Mouse (Mus musculus): ENCODE measurements around the gene Eya2. TPM values are rescaled to one million over a fixed set of nuclear protein-coding genes. Genes with fewer than 3 reads are reported as not detected.

Gene Eya2
- polyA plus RNA-seq, 1 experiment from 2014 or later = 3.5 TPM

GRCm38 (mm10) chr2:165600926-165601325, 6.1 kb downstream of the Eya2 start:
- Histone ChIP-seq H3K9ac (replicated peaks; ENCODE audit: low read depth, low read length) (no peak overlapping the region), H3K4me2 (ENCODE audit: low read length) (no peak overlapping the region), H3K27ac (ENCODE audit: low read length) (no peak overlapping the region), H3K27me3 (replicated peaks; ENCODE audit: control insufficient read depth, insufficient read depth, low read length) (peaks cover 9% of the 10 kb centered on the region), H3K4me3 (replicated peaks; ENCODE audit: low read length) (no peak overlapping the region), H3K36me3 (ENCODE audit: control insufficient read depth, insufficient read depth) (no peaks in the 10 kb centered on the region), H3K9me3 (ENCODE audit: control insufficient read depth, low read length) (no peaks in the 10 kb centered on the region), H3K4me1 (replicated peaks; ENCODE audit: control insufficient read depth, insufficient read depth, low read length) (no peaks in the 10 kb centered on the region)
- 47% methylated on average over 13 of the region's 13 CpGs for WGBS
- no peak for ATAC-seq

GRCm38 (mm10) chr2:165601605-165602004, 6.8 kb downstream of the Eya2 start:
- no peak overlapping the region for H3K9ac ChIP-seq (replicated peaks; ENCODE audit: low read depth, low read length)
- no peak for ATAC-seq
- H3K27me3 ChIP-seq (replicated peaks; ENCODE audit: control insufficient read depth, insufficient read depth, low read length) = peaks cover 5% of the 10 kb centered on the region
- no peaks in the 10 kb centered on the region for H3K9me3 ChIP-seq (ENCODE audit: control insufficient read depth, low read length)
- 53% methylated on average over 8 of the region's 8 CpGs for WGBS
- no peak overlapping the region for H3K4me2 ChIP-seq (ENCODE audit: low read length)
- no peaks in the 10 kb centered on the region for H3K36me3 ChIP-seq (ENCODE audit: control insufficient read depth, insufficient read depth)
- no peak overlapping the region for H3K4me3 ChIP-seq (replicated peaks; ENCODE audit: low read length)
- no peak overlapping the region for H3K27ac ChIP-seq (ENCODE audit: low read length)
- H3K4me1 ChIP-seq (replicated peaks; ENCODE audit: control insufficient read depth, insufficient read depth, low read length) = no peaks in the 10 kb centered on the region

GRCm38 (mm10) chr2:165603775-165604174, 8.9 kb downstream of the Eya2 start:
- Histone ChIP-seq H3K36me3 (ENCODE audit: control insufficient read depth, insufficient read depth) (no peaks in the 10 kb centered on the region), H3K9ac (replicated peaks; ENCODE audit: low read depth, low read length) (no peak overlapping the region), H3K9me3 (ENCODE audit: control insufficient read depth, low read length) (no peaks in the 10 kb centered on the region), H3K27ac (ENCODE audit: low read length) (no peak overlapping the region), H3K4me3 (replicated peaks; ENCODE audit: low read length) (no peak overlapping the region), H3K4me1 (replicated peaks; ENCODE audit: control insufficient read depth, insufficient read depth, low read length) (0 out of 2 replicates have a peak, but pooled peaks cover 3% of the 10 kb centered on the region), H3K4me2 (ENCODE audit: low read length) (no peak overlapping the region), H3K27me3 (replicated peaks; ENCODE audit: control insufficient read depth, insufficient read depth, low read length) (no peaks in the 10 kb centered on the region; the same call in 1 of the 2 replicates)
- WGBS = 31% methylated on average over 8 of the region's 8 CpGs
- ATAC-seq = no peak

- H3K27ac ChIP-seq (ENCODE audit: low read length) = no peak overlapping the region
- peaks cover under 1% of the 10 kb centered on the region; the same call in 1 of the 2 replicates for H3K9me3 ChIP-seq (ENCODE audit: control insufficient read depth, low read length)
- no peaks in the 10 kb centered on the region for H3K36me3 ChIP-seq (ENCODE audit: control insufficient read depth, insufficient read depth)
- no peak overlapping the region for H3K9ac ChIP-seq (replicated peaks; ENCODE audit: low read depth, low read length)
- no peak for ATAC-seq
- H3K4me2 ChIP-seq (ENCODE audit: low read length) = no peak overlapping the region
- H3K4me3 ChIP-seq (replicated peaks; ENCODE audit: low read length) = no peak overlapping the region
- no peaks in the 10 kb centered on the region for H3K27me3 ChIP-seq (replicated peaks; ENCODE audit: control insufficient read depth, insufficient read depth, low read length)
- H3K4me1 ChIP-seq (replicated peaks; ENCODE audit: control insufficient read depth, insufficient read depth, low read length) = 0 out of 2 replicates have a peak, but pooled peaks cover 3% of the 10 kb centered on the region
- WGBS = 89% methylated on average over 7 of the region's 7 CpGs
These were observed 16.9 kb downstream of the Eya2 start for GRCm38 (mm10) chr2:165611551-165612253.

GRCm38 (mm10) chr2:165613741-165614339, 19.0 kb downstream of the Eya2 start:
- Histone ChIP-seq H3K9me3 (ENCODE audit: control insufficient read depth, low read length) (peaks cover 5% of the 10 kb centered on the region; the same call in 1 of the 2 replicates), H3K4me1 (replicated peaks; ENCODE audit: control insufficient read depth, insufficient read depth, low read length) (no peaks in the 10 kb centered on the region), H3K4me2 (ENCODE audit: low read length) (no peak overlapping the region), H3K27ac (ENCODE audit: low read length) (no peak overlapping the region), H3K4me3 (replicated peaks; ENCODE audit: low read length) (no peak overlapping the region), H3K27me3 (replicated peaks; ENCODE audit: control insufficient read depth, insufficient read depth, low read length) (no peaks in the 10 kb centered on the region), H3K9ac (replicated peaks; ENCODE audit: low read depth, low read length) (no peak overlapping the region), H3K36me3 (ENCODE audit: control insufficient read depth, insufficient read depth) (no peaks in the 10 kb centered on the region)
- no peak for ATAC-seq
- WGBS = 72% methylated on average over 13 of the region's 13 CpGs

- no peak overlapping the region for H3K9ac ChIP-seq (replicated peaks; ENCODE audit: low read depth, low read length)
- H3K4me2 ChIP-seq (ENCODE audit: low read length) = no peak overlapping the region
- 94% methylated on average over 2 of the region's 2 CpGs for WGBS
- no peaks in the 10 kb centered on the region for H3K27me3 ChIP-seq (replicated peaks; ENCODE audit: control insufficient read depth, insufficient read depth, low read length)
- H3K27ac ChIP-seq (ENCODE audit: low read length) = no peak overlapping the region
- no peak overlapping the region for H3K4me3 ChIP-seq (replicated peaks; ENCODE audit: low read length)
- no peaks in the 10 kb centered on the region for H3K4me1 ChIP-seq (replicated peaks; ENCODE audit: control insufficient read depth, insufficient read depth, low read length)
- ATAC-seq = no peak
- peaks cover 5% of the 10 kb centered on the region; the same call in 1 of the 2 replicates for H3K9me3 ChIP-seq (ENCODE audit: control insufficient read depth, low read length)
- no peaks in the 10 kb centered on the region for H3K36me3 ChIP-seq (ENCODE audit: control insufficient read depth, insufficient read depth)
These were observed 26.7 kb downstream of the Eya2 start for GRCm38 (mm10) chr2:165621488-165621887.

GRCm38 (mm10) chr2:165622596-165622995, 27.8 kb downstream of the Eya2 start:
- 70% methylated on average over 3 of the region's 3 CpGs for WGBS
- Histone ChIP-seq H3K4me1 (replicated peaks; ENCODE audit: control insufficient read depth, insufficient read depth, low read length) (peaks cover 3% of the 10 kb centered on the region; the same call in 1 of the 2 replicates), H3K27me3 (replicated peaks; ENCODE audit: control insufficient read depth, insufficient read depth, low read length) (no peaks in the 10 kb centered on the region), H3K4me3 (replicated peaks; ENCODE audit: low read length) (no peak overlapping the region), H3K27ac (ENCODE audit: low read length) (no peak overlapping the region), H3K9ac (replicated peaks; ENCODE audit: low read depth, low read length) (no peak overlapping the region), H3K9me3 (ENCODE audit: control insufficient read depth, low read length) (no peaks in the 10 kb centered on the region), H3K36me3 (ENCODE audit: control insufficient read depth, insufficient read depth) (no peaks in the 10 kb centered on the region), H3K4me2 (ENCODE audit: low read length) (no peak overlapping the region)
- no peak for ATAC-seq

- no peak overlapping the region for H3K9ac ChIP-seq (replicated peaks; ENCODE audit: low read depth, low read length)
- peak; percentile 38; the same call in 1 of the 2 replicates for ATAC-seq
- H3K4me2 ChIP-seq (ENCODE audit: low read length) = no peak overlapping the region
- no peak overlapping the region for H3K4me3 ChIP-seq (replicated peaks; ENCODE audit: low read length)
- H3K27me3 ChIP-seq (replicated peaks; ENCODE audit: control insufficient read depth, insufficient read depth, low read length) = no peaks in the 10 kb centered on the region
- H3K4me1 ChIP-seq (replicated peaks; ENCODE audit: control insufficient read depth, insufficient read depth, low read length) = peaks cover 3% of the 10 kb centered on the region; the same call in 1 of the 2 replicates
- H3K36me3 ChIP-seq (ENCODE audit: control insufficient read depth, insufficient read depth) = no peaks in the 10 kb centered on the region
- H3K27ac ChIP-seq (ENCODE audit: low read length) = 0 out of 2 replicates have a peak overlapping the region, but pooled peaks have one; percentile 9
- 67% methylated on average over 6 of the region's 6 CpGs for WGBS
- H3K9me3 ChIP-seq (ENCODE audit: control insufficient read depth, low read length) = no peaks in the 10 kb centered on the region
These were observed 32.0 kb downstream of the Eya2 start for GRCm38 (mm10) chr2:165626826-165627225.

GRCm38 (mm10) chr2:165627974-165628373, 33.1 kb downstream of the Eya2 start:
- 72% methylated on average over 6 of the region's 6 CpGs for WGBS
- no peak overlapping the region for H3K9ac ChIP-seq (replicated peaks; ENCODE audit: low read depth, low read length)
- ATAC-seq = no peak
- H3K36me3 ChIP-seq (ENCODE audit: control insufficient read depth, insufficient read depth) = no peaks in the 10 kb centered on the region
- peaks cover 3% of the 10 kb centered on the region; the same call in 1 of the 2 replicates for H3K4me1 ChIP-seq (replicated peaks; ENCODE audit: control insufficient read depth, insufficient read depth, low read length)
- no peak overlapping the region for H3K4me3 ChIP-seq (replicated peaks; ENCODE audit: low read length)
- no peaks in the 10 kb centered on the region for H3K27me3 ChIP-seq (replicated peaks; ENCODE audit: control insufficient read depth, insufficient read depth, low read length)
- no peaks in the 10 kb centered on the region for H3K9me3 ChIP-seq (ENCODE audit: control insufficient read depth, low read length)
- no peak overlapping the region for H3K27ac ChIP-seq (ENCODE audit: low read length)
- no peak overlapping the region for H3K4me2 ChIP-seq (ENCODE audit: low read length)
